Mouse (Mus musculus): ENCODE measurements around the gene Gsn. TPM values are rescaled to one million over a fixed set of nuclear protein-coding genes. Genes with fewer than 3 reads are reported as not detected.
A peak's percentile ranks its signal among the peaks of the same experiment; 100 is the strongest.

Gene Gsn
- polyA plus RNA-seq, 1 experiment from 2014 or later = 18.9 TPM

DNA sequence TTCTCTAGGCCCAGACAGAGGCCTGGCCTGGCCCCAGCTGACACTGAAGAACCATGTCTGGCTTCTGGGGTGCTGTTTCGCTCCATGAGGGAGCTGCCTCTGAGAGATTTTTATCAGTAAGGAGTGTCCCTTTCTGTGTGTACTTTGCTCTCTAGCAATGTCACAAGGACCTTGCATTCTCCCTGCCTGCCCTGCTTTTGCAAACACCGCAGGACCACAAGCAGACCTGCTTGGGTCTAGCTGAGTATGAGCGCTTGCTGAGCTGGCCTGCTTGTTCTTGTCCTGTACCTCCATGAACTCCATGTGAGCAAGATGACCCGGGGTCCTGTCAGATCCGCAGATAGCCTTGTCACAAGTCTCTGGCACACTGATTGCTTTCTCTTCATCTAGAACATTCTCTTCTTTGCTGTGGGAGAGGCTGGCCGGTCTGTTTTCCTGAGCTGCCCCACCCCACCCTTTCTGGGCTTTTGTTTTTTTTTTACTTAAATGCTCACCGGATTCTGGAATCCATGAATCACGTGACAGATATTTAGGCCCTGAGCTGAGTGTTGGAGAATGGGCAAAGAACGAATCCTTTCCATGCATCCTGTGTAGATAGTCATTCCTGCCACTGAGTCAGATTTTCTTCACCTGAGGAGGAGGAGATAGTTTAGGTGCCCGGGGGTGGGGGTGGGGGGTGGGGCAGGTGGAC lies 11.8 kb downstream of the Gsn start:
- Histone ChIP-seq H3K27me3 (ENCODE audit: control insufficient read depth, insufficient read depth, low read length) (no peaks in the 10 kb centered on the region), H3K9ac (replicated peaks; ENCODE audit: low read length) (no peak overlapping the region), H3K4me2 (ENCODE audit: low read length) (no peak overlapping the region), H3K36me3 (ENCODE audit: control insufficient read depth, insufficient read depth, low read length) (no peaks in the 10 kb centered on the region), H3K27ac (replicated peaks; ENCODE audit: low read depth, low read length) (no peak overlapping the region), H3K9me3 (ENCODE audit: control insufficient read depth, low read length) (no peaks in the 10 kb centered on the region), H3K4me3 (replicated peaks; ENCODE audit: low read depth, low read length) (no peak overlapping the region), H3K4me1 (ENCODE audit: control insufficient read depth, insufficient read depth, low read length) (0 out of 2 replicates have a peak, but pooled peaks cover 3% of the 10 kb centered on the region)
- ATAC-seq (ENCODE audit: low FRiP score, low TSS enrichment) (no peak), DNase-seq (no peak)
- WGBS = 78% methylated on average over 10 of the region's 10 CpGs

DNA sequence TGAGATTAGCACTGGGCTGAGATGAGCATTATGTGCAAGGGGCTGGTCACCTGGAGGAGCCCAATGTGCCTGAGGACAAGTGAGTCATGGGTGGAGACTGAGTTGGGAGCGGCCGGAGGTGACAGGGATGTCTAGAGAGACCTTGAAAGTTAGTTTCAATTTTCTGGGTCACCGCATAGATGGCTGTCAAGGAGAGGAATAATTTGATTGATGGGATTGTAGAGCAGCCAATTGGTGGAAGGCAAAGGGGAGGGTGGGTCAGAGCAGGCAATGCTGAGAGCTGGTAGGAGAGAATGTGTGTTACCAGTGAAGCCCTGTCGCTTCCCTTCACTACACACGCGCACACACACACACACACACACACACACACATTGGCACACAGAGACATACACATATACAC lies 13.0 kb downstream of the Gsn start:
- 90% methylated on average over 6 of the region's 6 CpGs for WGBS
- no peak for DNase-seq

DNA sequence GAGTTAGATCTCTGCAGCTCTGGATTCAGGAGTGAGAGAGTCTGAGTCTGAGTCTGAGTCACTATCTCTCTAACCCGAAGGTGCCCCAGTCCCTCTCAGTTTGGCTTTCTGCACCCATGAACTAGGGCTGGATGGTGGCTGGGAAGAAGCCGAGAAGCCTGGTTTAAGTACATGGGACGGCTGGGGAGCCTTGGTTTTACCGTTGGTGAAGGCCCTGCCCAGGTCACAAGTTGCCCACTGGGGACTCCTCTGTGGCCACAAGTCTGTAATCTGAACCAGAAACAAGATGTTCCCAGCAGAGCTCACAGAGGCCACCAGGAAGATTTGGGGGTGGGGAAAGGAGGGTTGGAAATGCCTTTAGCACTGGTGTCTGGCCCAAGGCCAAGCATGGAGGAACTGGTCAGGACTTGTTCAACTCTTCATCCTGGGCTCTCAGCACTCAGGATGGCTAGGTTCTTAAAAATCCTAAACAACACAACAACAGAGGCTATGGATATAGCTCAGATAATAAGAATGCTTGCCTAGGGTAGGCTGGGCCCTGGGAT lies 13.6 kb downstream of the Gsn start:
- Histone ChIP-seq H3K4me3 (replicated peaks; ENCODE audit: low read depth, low read length) (no peak overlapping the region), H3K9me3 (ENCODE audit: control insufficient read depth, low read length) (no peaks in the 10 kb centered on the region), H3K4me1 (ENCODE audit: control insufficient read depth, insufficient read depth, low read length) (0 out of 2 replicates have a peak, but pooled peaks cover 3% of the 10 kb centered on the region), H3K36me3 (ENCODE audit: control insufficient read depth, insufficient read depth, low read length) (no peaks in the 10 kb centered on the region), H3K4me2 (ENCODE audit: low read length) (no peak overlapping the region), H3K9ac (replicated peaks; ENCODE audit: low read length) (no peak overlapping the region), H3K27ac (replicated peaks; ENCODE audit: low read depth, low read length) (no peak overlapping the region), H3K27me3 (ENCODE audit: control insufficient read depth, insufficient read depth, low read length) (no peaks in the 10 kb centered on the region)
- WGBS = 84% methylated on average over 4 of the region's 4 CpGs
- ATAC-seq (ENCODE audit: low FRiP score, low TSS enrichment) = no peak
- DNase-seq = no peak

More for the DNA sequence above, 13.0 kb downstream of the Gsn start:
- no peak for ATAC-seq (ENCODE audit: low FRiP score, low TSS enrichment)
- H3K4me3 ChIP-seq (replicated peaks; ENCODE audit: low read depth, low read length) = no peak overlapping the region
- no peak overlapping the region for H3K27ac ChIP-seq (replicated peaks; ENCODE audit: low read depth, low read length)
- H3K27me3 ChIP-seq (ENCODE audit: control insufficient read depth, insufficient read depth, low read length) = no peaks in the 10 kb centered on the region
- no peaks in the 10 kb centered on the region for H3K36me3 ChIP-seq (ENCODE audit: control insufficient read depth, insufficient read depth, low read length)
- H3K4me1 ChIP-seq (ENCODE audit: control insufficient read depth, insufficient read depth, low read length) = 0 out of 2 replicates have a peak, but pooled peaks cover 3% of the 10 kb centered on the region
- no peak overlapping the region for H3K4me2 ChIP-seq (ENCODE audit: low read length)
- H3K9me3 ChIP-seq (ENCODE audit: control insufficient read depth, low read length) = no peaks in the 10 kb centered on the region
- H3K9ac ChIP-seq (replicated peaks; ENCODE audit: low read length) = no peak overlapping the region

DNA sequence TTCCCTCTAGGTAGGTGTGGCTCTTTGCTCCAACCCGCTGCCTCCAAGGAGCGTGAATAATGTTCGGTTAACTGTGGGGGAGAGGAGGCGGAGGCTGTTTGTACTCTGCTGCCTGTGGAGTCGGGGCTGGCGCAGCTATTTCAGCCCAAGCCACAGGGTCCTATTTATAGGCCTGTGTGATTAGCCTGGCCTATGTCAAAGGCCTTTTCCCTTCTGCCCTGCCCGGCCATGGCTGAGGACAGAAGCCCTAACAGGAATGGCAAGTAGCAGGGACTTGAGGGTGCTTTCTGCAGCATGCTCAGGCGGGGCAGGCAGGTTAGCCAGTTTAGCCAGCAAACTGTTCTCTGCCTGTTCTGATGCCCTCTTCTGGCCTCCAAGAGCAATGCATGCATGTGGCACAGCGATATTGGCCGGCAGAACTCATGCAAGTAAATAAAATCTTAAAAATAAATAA lies 14.4 kb downstream of the Gsn start:
- Histone ChIP-seq H3K27me3 (ENCODE audit: control insufficient read depth, insufficient read depth, low read length) (no peaks in the 10 kb centered on the region), H3K36me3 (ENCODE audit: control insufficient read depth, insufficient read depth, low read length) (no peaks in the 10 kb centered on the region), H3K4me3 (replicated peaks; ENCODE audit: low read depth, low read length) (no peak overlapping the region), H3K4me1 (ENCODE audit: control insufficient read depth, insufficient read depth, low read length) (0 out of 2 replicates have a peak, but pooled peaks cover 3% of the 10 kb centered on the region), H3K9me3 (ENCODE audit: control insufficient read depth, low read length) (no peaks in the 10 kb centered on the region), H3K27ac (replicated peaks; ENCODE audit: low read depth, low read length) (no peak overlapping the region), H3K9ac (replicated peaks; ENCODE audit: low read length) (no peak overlapping the region), H3K4me2 (ENCODE audit: low read length) (0 out of 2 replicates have a peak overlapping the region, but pooled peaks have one; percentile 17)
- WGBS = 16% methylated on average over 10 of the region's 10 CpGs
- no peak for ATAC-seq (ENCODE audit: low FRiP score, low TSS enrichment)
- peak; percentile 80 for DNase-seq

DNA sequence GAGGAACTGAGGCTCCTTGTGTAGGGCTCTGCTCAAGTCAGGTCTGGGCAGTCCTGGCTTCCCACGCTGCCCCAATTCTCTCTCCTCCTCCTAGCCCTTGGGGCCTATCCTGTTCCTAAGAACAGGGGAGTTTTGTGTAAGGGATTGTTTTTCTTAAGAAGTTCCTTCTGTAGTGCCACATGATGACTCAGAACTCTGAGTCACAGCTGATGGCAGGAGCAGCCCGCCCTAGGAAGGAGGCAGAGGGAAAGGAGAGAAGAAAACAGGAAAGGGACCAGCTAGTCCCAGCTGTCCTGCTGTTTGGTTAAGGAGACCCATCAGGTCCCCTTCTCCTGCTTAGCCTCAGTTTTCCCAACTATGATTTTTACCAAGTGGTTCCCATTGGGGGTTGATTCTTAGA lies 15.6 kb downstream of the Gsn start:
- no peaks in the 10 kb centered on the region for H3K36me3 ChIP-seq (ENCODE audit: control insufficient read depth, insufficient read depth, low read length)
- 0 out of 2 replicates have a peak, but pooled peaks cover 3% of the 10 kb centered on the region for H3K4me1 ChIP-seq (ENCODE audit: control insufficient read depth, insufficient read depth, low read length)
- no peak overlapping the region for H3K9ac ChIP-seq (replicated peaks; ENCODE audit: low read length)
- H3K4me3 ChIP-seq (replicated peaks; ENCODE audit: low read depth, low read length) = no peak overlapping the region
- H3K27me3 ChIP-seq (ENCODE audit: control insufficient read depth, insufficient read depth, low read length) = no peaks in the 10 kb centered on the region
- WGBS = 86% methylated on average over 2 of the region's 2 CpGs
- no peak overlapping the region for H3K27ac ChIP-seq (replicated peaks; ENCODE audit: low read depth, low read length)
- no peak overlapping the region for H3K4me2 ChIP-seq (ENCODE audit: low read length)
- no peaks in the 10 kb centered on the region for H3K9me3 ChIP-seq (ENCODE audit: control insufficient read depth, low read length)
- no peak for ATAC-seq (ENCODE audit: low FRiP score, low TSS enrichment)
- no peak for DNase-seq

DNA sequence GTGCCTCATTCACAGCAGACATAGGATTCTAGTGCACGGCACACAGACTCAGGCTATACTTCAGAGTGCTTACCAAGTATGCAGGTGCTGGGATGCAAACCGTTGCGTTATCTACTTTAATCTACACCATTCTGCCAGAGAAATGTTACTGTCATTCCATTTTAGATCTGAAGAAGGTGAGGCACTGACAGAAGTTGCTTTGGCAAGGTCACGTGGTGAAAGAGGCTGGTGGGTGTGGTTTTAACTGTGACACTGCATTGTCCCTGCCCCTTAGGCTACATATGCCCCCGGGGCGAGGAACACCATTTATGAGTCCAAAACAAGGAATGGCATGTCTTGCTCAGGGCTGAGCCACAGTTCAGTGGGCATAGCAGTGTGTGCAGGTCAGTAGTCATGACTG lies 16.7 kb downstream of the Gsn start:
- WGBS = 89% methylated on average over 6 of the region's 6 CpGs
- Histone ChIP-seq H3K4me1 (ENCODE audit: control insufficient read depth, insufficient read depth, low read length) (0 out of 2 replicates have a peak, but pooled peaks cover 3% of the 10 kb centered on the region), H3K36me3 (ENCODE audit: control insufficient read depth, insufficient read depth, low read length) (no peaks in the 10 kb centered on the region), H3K9ac (replicated peaks; ENCODE audit: low read length) (no peak overlapping the region), H3K4me2 (ENCODE audit: low read length) (no peak overlapping the region), H3K4me3 (replicated peaks; ENCODE audit: low read depth, low read length) (no peak overlapping the region), H3K27me3 (ENCODE audit: control insufficient read depth, insufficient read depth, low read length) (no peaks in the 10 kb centered on the region), H3K27ac (replicated peaks; ENCODE audit: low read depth, low read length) (no peak overlapping the region), H3K9me3 (ENCODE audit: control insufficient read depth, low read length) (no peaks in the 10 kb centered on the region)
- DNase-seq (no peak), ATAC-seq (ENCODE audit: low FRiP score, low TSS enrichment) (no peak)

DNA sequence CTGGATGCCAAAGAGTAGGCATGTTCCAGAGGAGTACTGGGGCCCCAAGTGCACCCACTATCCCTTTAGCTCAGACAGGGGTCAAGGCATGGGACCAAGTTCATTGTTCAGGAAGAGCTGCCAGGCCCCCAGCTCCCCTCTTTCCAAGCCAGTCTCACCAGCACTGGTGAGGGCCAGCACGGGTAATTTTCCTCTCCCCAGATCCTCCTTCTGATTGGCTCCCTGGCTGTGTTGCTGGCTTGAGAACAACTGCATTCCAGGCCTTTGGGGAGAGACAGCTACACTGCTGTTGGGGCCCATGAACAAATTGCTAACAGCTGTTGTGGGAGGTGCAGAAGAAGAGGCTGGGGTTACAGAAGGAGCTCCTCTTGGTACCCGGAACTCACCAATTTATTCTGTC lies 17.4 kb downstream of the Gsn start:
- Histone ChIP-seq H3K4me3 (replicated peaks; ENCODE audit: low read depth, low read length) (no peak overlapping the region), H3K4me2 (ENCODE audit: low read length) (no peak overlapping the region), H3K9me3 (ENCODE audit: control insufficient read depth, low read length) (no peaks in the 10 kb centered on the region), H3K9ac (replicated peaks; ENCODE audit: low read length) (no peak overlapping the region), H3K4me1 (ENCODE audit: control insufficient read depth, insufficient read depth, low read length) (0 out of 2 replicates have a peak, but pooled peaks cover 3% of the 10 kb centered on the region), H3K27me3 (ENCODE audit: control insufficient read depth, insufficient read depth, low read length) (no peaks in the 10 kb centered on the region), H3K36me3 (ENCODE audit: control insufficient read depth, insufficient read depth, low read length) (no peaks in the 10 kb centered on the region), H3K27ac (replicated peaks; ENCODE audit: low read depth, low read length) (no peak overlapping the region)
- 57% methylated on average over 2 of the region's 2 CpGs for WGBS
- ATAC-seq (ENCODE audit: low FRiP score, low TSS enrichment) (no peak), DNase-seq (no peak)

DNA sequence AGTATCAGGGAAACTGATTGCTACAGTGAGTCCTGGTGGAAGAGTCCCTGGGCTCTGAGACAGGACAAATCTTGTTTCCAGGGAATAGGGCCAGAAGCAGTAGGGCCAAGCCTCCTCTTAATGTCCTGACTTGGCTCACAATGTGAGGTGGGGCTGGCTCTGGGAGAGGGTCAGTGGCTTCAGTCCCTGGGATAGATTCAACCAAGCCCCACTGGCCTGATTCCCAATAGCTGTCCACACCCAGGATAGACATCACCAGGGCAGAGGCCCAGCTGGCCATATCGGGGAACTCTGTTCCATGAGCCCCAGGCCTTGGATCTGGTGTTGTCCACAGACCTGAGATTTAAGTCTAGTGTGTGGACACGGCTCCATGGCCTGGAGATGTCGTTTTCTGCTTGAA lies 21.5 kb downstream of the Gsn start:
- Histone ChIP-seq H3K27me3 (ENCODE audit: control insufficient read depth, insufficient read depth, low read length) (peaks cover 13% of the 10 kb centered on the region), H3K9ac (replicated peaks; ENCODE audit: low read length) (no peak overlapping the region), H3K36me3 (ENCODE audit: control insufficient read depth, insufficient read depth, low read length) (no peaks in the 10 kb centered on the region), H3K27ac (replicated peaks; ENCODE audit: low read depth, low read length) (no peak overlapping the region), H3K9me3 (ENCODE audit: control insufficient read depth, low read length) (no peaks in the 10 kb centered on the region), H3K4me3 (replicated peaks; ENCODE audit: low read depth, low read length) (no peak overlapping the region), H3K4me2 (ENCODE audit: low read length) (no peak overlapping the region), H3K4me1 (ENCODE audit: control insufficient read depth, insufficient read depth, low read length) (peaks cover 5% of the 10 kb centered on the region)
- ATAC-seq (ENCODE audit: low FRiP score, low TSS enrichment) (no peak), DNase-seq (no peak)
- 81% methylated on average over 3 of the region's 3 CpGs for WGBS

Data from midbrain, embryonic 14.5 days (tissue).